Mouse (Mus musculus) lung, postnatal 36 days (tissue): ENCODE results near the gene Prim2.

ENCODE experiments used
- DNase-seq: peaks from one replicate; pipeline ENCODE4 v3.0.0; 2022; ENCODE audit warnings: mixed read lengths

The Prim2 gene

GRCm38 (mm10) chr1:33471069-33471468 lies 198.5 kb downstream of the Prim2 start:
- DNase-seq, result no peak

- DNase-seq, result no peak
Observed at GRCm38 (mm10) chr1:33470222-33470621, 199.4 kb downstream of the Prim2 start.

- no peak for DNase-seq
Observed at GRCm38 (mm10) chr1:33464234-33464633, 205.4 kb downstream of the Prim2 start.

- DNase-seq, result no peak
Observed at GRCm38 (mm10) chr1:33460703-33461102, 208.9 kb downstream of the Prim2 start.

- no peak for DNase-seq
Observed at GRCm38 (mm10) chr1:33460262-33460661, 209.3 kb downstream of the Prim2 start.

GRCm38 (mm10) chr1:33458950-33459349 lies 210.6 kb downstream of the Prim2 start:
- no peak for DNase-seq

- DNase-seq, result no peak
Observed at GRCm38 (mm10) chr1:33454251-33454650, 215.3 kb downstream of the Prim2 start.

- DNase-seq, result no peak
Observed at GRCm38 (mm10) chr1:33453299-33453698, 216.3 kb downstream of the Prim2 start.

GRCm38 (mm10) chr1:33447179-33447578 lies 222.4 kb downstream of the Prim2 start:
- no peak for DNase-seq

GRCm38 (mm10) chr1:33436167-33436566 lies 233.4 kb downstream of the Prim2 start:
- no peak for DNase-seq
